Mouse (Mus musculus) megakaryocyte, adult 5-6 weeks (primary cell): Measurements from ENCODE around the gene Ccser1. TPM values are rescaled to one million over a fixed set of nuclear protein-coding genes. Genes with fewer than 3 reads are reported as not detected.

Experiments used
- ATAC-seq: 2 replicates; pipeline ENCODE4 v1.8.0; 2016; ENCODE audit warnings: mild to moderate bottlenecking, inconsistent platforms; ENCODE audit not compliant: poor library complexity, severe bottlenecking
- total RNA-seq, 2 experiments: library from RNA; stranded (forward) in 1 of 2; stranded (reverse) in 1 of 2; fragments of 153-499, 151-499 nt in 1 of 2; fragments of 221-1000, 200-1000 nt in 1 of 2; gene quantifications; 2 replicates each; pipeline versions ENCODE4 v1.2.3 to v1.2.4; 2015 to 2017

The Ccser1 gene
- total RNA-seq, 2 experiments from 2014 or later = not detected

GRCm38 (mm10) chr6:61292927-61293326, 112.8 kb downstream of the Ccser1 start:
- ATAC-seq = no peak

GRCm38 (mm10) chr6:61295535-61295934, 115.4 kb downstream of the Ccser1 start:
- no peak for ATAC-seq

- no peak for ATAC-seq
Measured at GRCm38 (mm10) chr6:61296188-61297037, 116.3 kb downstream of the Ccser1 start.

GRCm38 (mm10) chr6:61300441-61300840, 120.3 kb downstream of the Ccser1 start:
- ATAC-seq = no peak

GRCm38 (mm10) chr6:61300975-61301374, 120.9 kb downstream of the Ccser1 start:
- ATAC-seq = no peak

GRCm38 (mm10) chr6:61301631-61302030, 121.5 kb downstream of the Ccser1 start:
- ATAC-seq = no peak

- ATAC-seq = 0 out of 2 replicates have a peak, but pooled peaks have one; percentile 33
Measured at GRCm38 (mm10) chr6:61311324-61312091, 131.4 kb downstream of the Ccser1 start.

GRCm38 (mm10) chr6:61315884-61316601, 135.9 kb downstream of the Ccser1 start:
- peak; percentile 66 for ATAC-seq

- ATAC-seq = no peak
Measured at GRCm38 (mm10) chr6:61320842-61321241, 140.7 kb downstream of the Ccser1 start.

GRCm38 (mm10) chr6:61322328-61322727, 142.2 kb downstream of the Ccser1 start:
- ATAC-seq = no peak

GRCm38 (mm10) chr6:61326131-61326530, 146.0 kb downstream of the Ccser1 start:
- no peak for ATAC-seq

GRCm38 (mm10) chr6:61328981-61329380, 148.9 kb downstream of the Ccser1 start:
- ATAC-seq = no peak

GRCm38 (mm10) chr6:61329593-61330540, 149.7 kb downstream of the Ccser1 start:
- no peak for ATAC-seq

GRCm38 (mm10) chr6:61334466-61334865, 154.3 kb downstream of the Ccser1 start:
- no peak for ATAC-seq

- no peak for ATAC-seq
Measured at GRCm38 (mm10) chr6:61347045-61347838, 167.1 kb downstream of the Ccser1 start.

- no peak for ATAC-seq
Measured at GRCm38 (mm10) chr6:61363722-61364121, 183.6 kb downstream of the Ccser1 start.

- ATAC-seq = no peak
Measured at GRCm38 (mm10) chr6:61382526-61382925, 202.4 kb downstream of the Ccser1 start.

- ATAC-seq = no peak
Measured at GRCm38 (mm10) chr6:61382991-61383390, 202.9 kb downstream of the Ccser1 start.

- ATAC-seq = no peak
Measured at GRCm38 (mm10) chr6:61387046-61387445, 206.9 kb downstream of the Ccser1 start.
